Mouse (Mus musculus) gastrocnemius, postnatal 10 days (tissue): Measurements from ENCODE around the gene Scel. TPM values are rescaled to one million over a fixed set of nuclear protein-coding genes. Genes with fewer than 3 reads are reported as not detected.

Experiments used
- DNase-seq: peaks from one replicate; pipeline ENCODE4 v3.0.0; 2021; ENCODE audit warnings: mixed read lengths
- total RNA-seq, 2 experiments: library from RNA; stranded (reverse); gene quantifications; 2 replicates each; pipeline ENCODE4 v1.2.3; 2021

Gene Scel
- total RNA-seq, 2 experiments from 2014 or later: 0.14 TPM; not detected in 1

GRCm38 (mm10) chr14:103513473-103513811 is 300 bp downstream of the Scel start:
- no peak for DNase-seq

GRCm38 (mm10) chr14:103515419-103515818 is 2.3 kb downstream of the Scel start:
- no peak for DNase-seq

GRCm38 (mm10) chr14:103526286-103526685 is 13.1 kb downstream of the Scel start:
- DNase-seq: no peak

GRCm38 (mm10) chr14:103529733-103530367 is 16.7 kb downstream of the Scel start:
- DNase-seq: no peak

DNA sequence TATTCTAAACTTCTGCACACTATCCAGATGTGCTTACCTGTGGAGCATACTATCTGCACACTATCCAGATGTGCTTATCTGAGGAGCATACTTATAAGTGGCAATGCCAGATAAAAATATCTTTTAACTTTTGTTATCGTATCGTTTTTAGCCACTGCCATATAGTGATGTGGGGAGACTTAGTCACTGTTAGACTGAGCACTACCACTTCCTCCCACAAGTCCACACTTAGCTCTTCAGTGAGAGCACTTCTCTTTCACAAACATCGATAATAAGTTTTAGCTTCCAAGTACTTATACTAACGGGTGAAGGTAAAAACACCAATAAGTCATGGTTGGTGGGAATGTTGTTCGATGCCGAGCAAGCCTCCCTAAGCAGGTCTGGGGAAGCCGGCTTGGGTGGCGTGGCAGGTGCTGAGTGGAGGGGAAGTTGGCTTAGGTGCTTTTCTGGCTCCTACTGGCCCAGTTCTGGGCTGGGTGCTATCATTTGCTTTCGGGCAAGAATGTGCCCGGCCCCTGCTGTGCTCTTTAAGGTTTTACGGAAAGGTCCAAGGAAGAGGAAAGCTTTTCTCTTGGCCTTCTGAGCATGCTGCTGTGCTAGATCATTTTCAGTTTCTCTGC is 18.7 kb downstream of the Scel start:
- DNase-seq: no peak

DNA sequence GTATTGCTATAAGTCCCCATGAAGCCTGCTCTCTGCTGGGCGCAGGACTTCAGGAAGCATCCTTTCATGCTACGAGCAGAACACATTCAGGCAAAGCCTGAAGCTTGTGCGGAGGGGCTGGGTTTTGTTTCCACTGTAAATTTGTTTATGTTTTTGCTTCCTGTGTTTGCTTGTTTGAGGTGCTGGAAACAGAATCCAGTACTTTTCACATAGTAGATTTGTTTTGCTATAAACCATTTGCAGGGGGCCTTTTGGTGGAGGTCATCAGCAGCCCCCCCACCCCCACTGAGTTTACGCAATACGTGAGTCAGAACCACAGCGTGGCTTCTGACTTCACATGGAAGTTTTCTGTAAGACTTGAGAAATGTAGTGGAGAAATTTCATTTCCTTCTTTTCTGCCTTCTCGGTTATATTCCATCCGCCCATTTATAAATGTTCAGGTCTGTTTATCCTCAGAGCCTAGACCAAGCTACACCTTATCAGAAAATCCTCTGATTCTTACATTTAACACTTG is 22.4 kb downstream of the Scel start:
- no peak for DNase-seq

- no peak for DNase-seq
Observed at GRCm38 (mm10) chr14:103536334-103536733, 23.2 kb downstream of the Scel start.

GRCm38 (mm10) chr14:103537355-103538056 is 24.4 kb downstream of the Scel start:
- peak; percentile 61 for DNase-seq

- no peak for DNase-seq
Observed at GRCm38 (mm10) chr14:103539796-103540195, 26.7 kb downstream of the Scel start.

GRCm38 (mm10) chr14:103541679-103542078 is 28.5 kb downstream of the Scel start:
- DNase-seq: no peak

GRCm38 (mm10) chr14:103543304-103544079 is 30.4 kb downstream of the Scel start:
- DNase-seq: no peak

GRCm38 (mm10) chr14:103545734-103546133 is 32.6 kb downstream of the Scel start:
- DNase-seq: no peak

DNA sequence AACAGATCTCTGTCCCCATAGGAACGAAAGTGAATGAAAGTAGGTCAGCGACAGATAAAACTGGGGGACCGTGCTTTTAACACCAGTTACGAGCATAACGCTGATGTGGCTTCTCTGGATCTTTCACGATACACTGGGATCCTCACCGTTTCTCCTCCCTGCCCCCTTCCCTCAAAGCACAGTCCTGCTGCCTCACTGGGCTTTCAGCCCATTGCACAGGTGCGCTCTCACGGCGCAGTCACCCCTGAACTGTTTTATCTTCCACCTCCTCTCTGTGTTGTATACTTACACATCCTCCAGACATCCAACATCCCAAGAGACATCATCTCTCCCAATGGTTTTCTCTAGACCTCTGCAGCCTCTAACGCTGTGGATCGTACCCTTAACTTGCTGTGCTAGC is 33.1 kb downstream of the Scel start:
- DNase-seq: no peak

DNA sequence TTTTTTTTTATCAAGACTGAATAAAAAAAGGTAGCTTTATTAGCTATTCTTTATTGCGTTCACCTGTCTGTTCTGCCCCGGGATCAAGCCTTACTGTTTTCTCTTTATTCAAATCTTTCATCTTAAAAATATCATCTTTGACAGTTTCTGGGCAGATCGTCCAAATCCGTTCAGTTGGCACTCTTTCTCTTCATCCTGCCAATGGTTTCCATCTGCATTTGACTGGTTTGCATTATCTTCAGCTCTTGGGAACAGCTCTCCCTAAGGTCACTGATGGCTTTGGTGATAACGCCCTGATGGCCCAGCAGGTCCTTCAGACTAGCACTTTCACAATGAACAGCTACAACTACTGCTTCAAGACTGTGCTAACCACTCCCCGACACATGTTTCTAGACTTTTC is 35.1 kb downstream of the Scel start:
- no peak for DNase-seq

GRCm38 (mm10) chr14:103550480-103550879 is 37.3 kb downstream of the Scel start:
- DNase-seq: peak; percentile 82

GRCm38 (mm10) chr14:103550921-103551320 is 37.8 kb downstream of the Scel start:
- no peak for DNase-seq

- DNase-seq: no peak
Observed at GRCm38 (mm10) chr14:103551921-103552320, 38.8 kb downstream of the Scel start.

GRCm38 (mm10) chr14:103552379-103552778 is 39.2 kb downstream of the Scel start:
- no peak for DNase-seq

GRCm38 (mm10) chr14:103556609-103557008 is 43.5 kb downstream of the Scel start:
- DNase-seq: no peak

GRCm38 (mm10) chr14:103561383-103562096 is 48.4 kb downstream of the Scel start:
- DNase-seq: no peak

- DNase-seq: no peak
Observed at GRCm38 (mm10) chr14:103567957-103568356, 54.8 kb downstream of the Scel start.

GRCm38 (mm10) chr14:103568433-103568832 is 55.3 kb downstream of the Scel start:
- no peak for DNase-seq
